Mouse (Mus musculus): ENCODE measurements at regions not wholly inside any gene's neighbourhood (a gene's known extent, or its start where the extent isn't known, plus 50 kb on each side); places are given as distances from the start of the nearest gene placed in this dataset.

- no peak overlapping the region for H3K4me3 ChIP-seq (ENCODE audit: low read depth, low read length)
- no peak overlapping the region for H3K4me2 ChIP-seq (replicated peaks; ENCODE audit: low read depth)
- 51% methylated on average over 7 of the region's 7 CpGs for WGBS
- no peak overlapping the region for H3K27ac ChIP-seq (ENCODE audit: low read depth, low read length)
- H3K36me3 ChIP-seq (ENCODE audit: control insufficient read depth, insufficient read depth): no peaks in the 10 kb centered on the region
- H3K27me3 ChIP-seq (replicated peaks; ENCODE audit: control insufficient read depth, insufficient read depth, low read length): no peaks in the 10 kb centered on the region
- no peaks in the 10 kb centered on the region for H3K9me3 ChIP-seq (ENCODE audit: control insufficient read depth)
- ATAC-seq: no peak
- TF ChIP-seq CTCF (IDR thresholded peaks at IDR 0.05; ENCODE audit: low read depth): no peak
- H3K4me1 ChIP-seq (replicated peaks; ENCODE audit: control insufficient read depth, insufficient read depth, low read length): no peaks in the 10 kb centered on the region
- H3K9ac ChIP-seq (ENCODE audit: low read depth, low read length): no peak overlapping the region
These were observed 87.8 kb upstream of the Otos start for GRCm38 (mm10) chr1:92736411-92736810.

- Histone ChIP-seq H3K4me2 (replicated peaks; ENCODE audit: low read depth) (no peak overlapping the region), H3K4me3 (ENCODE audit: low read depth, low read length) (no peak overlapping the region), H3K36me3 (ENCODE audit: control insufficient read depth, insufficient read depth) (no peaks in the 10 kb centered on the region), H3K9ac (ENCODE audit: low read depth, low read length) (no peak overlapping the region), H3K4me1 (replicated peaks; ENCODE audit: control insufficient read depth, insufficient read depth, low read length) (no peaks in the 10 kb centered on the region), H3K27me3 (replicated peaks; ENCODE audit: control insufficient read depth, insufficient read depth, low read length) (no peaks in the 10 kb centered on the region), H3K27ac (ENCODE audit: low read depth, low read length) (no peak overlapping the region), H3K9me3 (ENCODE audit: control insufficient read depth) (no peaks in the 10 kb centered on the region)
- ATAC-seq: no peak
- 62% methylated on average over 8 of the region's 8 CpGs for WGBS
- no peak for TF ChIP-seq CTCF (IDR thresholded peaks at IDR 0.05; ENCODE audit: low read depth)
These were observed 85.1 kb upstream of the Otos start for GRCm38 (mm10) chr1:92733732-92734131.

- Histone ChIP-seq H3K4me1 (replicated peaks; ENCODE audit: control insufficient read depth, insufficient read depth, low read length) (no peaks in the 10 kb centered on the region), H3K36me3 (ENCODE audit: control insufficient read depth, insufficient read depth) (no peaks in the 10 kb centered on the region), H3K4me2 (replicated peaks; ENCODE audit: low read depth) (no peak overlapping the region), H3K27me3 (replicated peaks; ENCODE audit: control insufficient read depth, insufficient read depth, low read length) (no peaks in the 10 kb centered on the region), H3K9me3 (ENCODE audit: control insufficient read depth) (no peaks in the 10 kb centered on the region), H3K4me3 (ENCODE audit: low read depth, low read length) (no peak overlapping the region), H3K27ac (ENCODE audit: low read depth, low read length) (no peak overlapping the region), H3K9ac (ENCODE audit: low read depth, low read length) (no peak overlapping the region)
- TF ChIP-seq CTCF (IDR thresholded peaks at IDR 0.05; ENCODE audit: low read depth): no peak
- 82% methylated on average over 11 of the region's 11 CpGs for WGBS
- no peak for ATAC-seq
These were observed 83.0 kb upstream of the Otos start for GRCm38 (mm10) chr1:92731353-92732282.

GRCm38 (mm10) chr1:92730576-92730975 is 81.9 kb upstream of the Otos start:
- WGBS: 77% methylated on average over 6 of the region's 6 CpGs
- no peak overlapping the region for H3K27ac ChIP-seq (ENCODE audit: low read depth, low read length)
- H3K9ac ChIP-seq (ENCODE audit: low read depth, low read length): no peak overlapping the region
- no peak for TF ChIP-seq CTCF (IDR thresholded peaks at IDR 0.05; ENCODE audit: low read depth)
- no peak for ATAC-seq
- H3K4me1 ChIP-seq (replicated peaks; ENCODE audit: control insufficient read depth, insufficient read depth, low read length): no peaks in the 10 kb centered on the region
- H3K36me3 ChIP-seq (ENCODE audit: control insufficient read depth, insufficient read depth): no peaks in the 10 kb centered on the region
- no peaks in the 10 kb centered on the region for H3K9me3 ChIP-seq (ENCODE audit: control insufficient read depth)
- H3K27me3 ChIP-seq (replicated peaks; ENCODE audit: control insufficient read depth, insufficient read depth, low read length): no peaks in the 10 kb centered on the region
- no peak overlapping the region for H3K4me3 ChIP-seq (ENCODE audit: low read depth, low read length)
- H3K4me2 ChIP-seq (replicated peaks; ENCODE audit: low read depth): no peak overlapping the region

GRCm38 (mm10) chr1:92727961-92728360 is 79.3 kb upstream of the Otos start:
- no peaks in the 10 kb centered on the region for H3K9me3 ChIP-seq (ENCODE audit: control insufficient read depth)
- H3K9ac ChIP-seq (ENCODE audit: low read depth, low read length): no peak overlapping the region
- H3K27ac ChIP-seq (ENCODE audit: low read depth, low read length): no peak overlapping the region
- H3K4me3 ChIP-seq (ENCODE audit: low read depth, low read length): no peak overlapping the region
- TF ChIP-seq CTCF (IDR thresholded peaks at IDR 0.05; ENCODE audit: low read depth): no peak
- ATAC-seq: no peak
- H3K4me1 ChIP-seq (replicated peaks; ENCODE audit: control insufficient read depth, insufficient read depth, low read length): no peaks in the 10 kb centered on the region
- H3K4me2 ChIP-seq (replicated peaks; ENCODE audit: low read depth): no peak overlapping the region
- no peaks in the 10 kb centered on the region for H3K36me3 ChIP-seq (ENCODE audit: control insufficient read depth, insufficient read depth)
- no peaks in the 10 kb centered on the region for H3K27me3 ChIP-seq (replicated peaks; ENCODE audit: control insufficient read depth, insufficient read depth, low read length)
- 62% methylated on average over 4 of the region's 4 CpGs for WGBS

GRCm38 (mm10) chr1:92727371-92727770 is 78.7 kb upstream of the Otos start:
- Histone ChIP-seq H3K4me3 (ENCODE audit: low read depth, low read length) (no peak overlapping the region), H3K9me3 (ENCODE audit: control insufficient read depth) (no peaks in the 10 kb centered on the region), H3K27me3 (replicated peaks; ENCODE audit: control insufficient read depth, insufficient read depth, low read length) (no peaks in the 10 kb centered on the region), H3K4me2 (replicated peaks; ENCODE audit: low read depth) (no peak overlapping the region), H3K9ac (ENCODE audit: low read depth, low read length) (no peak overlapping the region), H3K27ac (ENCODE audit: low read depth, low read length) (no peak overlapping the region), H3K36me3 (ENCODE audit: control insufficient read depth, insufficient read depth) (no peaks in the 10 kb centered on the region), H3K4me1 (replicated peaks; ENCODE audit: control insufficient read depth, insufficient read depth, low read length) (no peaks in the 10 kb centered on the region)
- 65% methylated on average over 6 of the region's 6 CpGs for WGBS
- no peak for TF ChIP-seq CTCF (IDR thresholded peaks at IDR 0.05; ENCODE audit: low read depth)
- no peak for ATAC-seq
